Mouse (Mus musculus): ENCODE measurements around the gene Rasa4. TPM values are rescaled to one million over a fixed set of nuclear protein-coding genes. Genes with fewer than 3 reads are reported as not detected.
"Not testable (repeated sequence)": the region's sequence is repeated elsewhere in the genome, so short reads cannot be mapped to it uniquely, and the experiment has no call there.

The Rasa4 gene
- polyA plus RNA-seq, 1 experiment: 4.6 TPM

DNA sequence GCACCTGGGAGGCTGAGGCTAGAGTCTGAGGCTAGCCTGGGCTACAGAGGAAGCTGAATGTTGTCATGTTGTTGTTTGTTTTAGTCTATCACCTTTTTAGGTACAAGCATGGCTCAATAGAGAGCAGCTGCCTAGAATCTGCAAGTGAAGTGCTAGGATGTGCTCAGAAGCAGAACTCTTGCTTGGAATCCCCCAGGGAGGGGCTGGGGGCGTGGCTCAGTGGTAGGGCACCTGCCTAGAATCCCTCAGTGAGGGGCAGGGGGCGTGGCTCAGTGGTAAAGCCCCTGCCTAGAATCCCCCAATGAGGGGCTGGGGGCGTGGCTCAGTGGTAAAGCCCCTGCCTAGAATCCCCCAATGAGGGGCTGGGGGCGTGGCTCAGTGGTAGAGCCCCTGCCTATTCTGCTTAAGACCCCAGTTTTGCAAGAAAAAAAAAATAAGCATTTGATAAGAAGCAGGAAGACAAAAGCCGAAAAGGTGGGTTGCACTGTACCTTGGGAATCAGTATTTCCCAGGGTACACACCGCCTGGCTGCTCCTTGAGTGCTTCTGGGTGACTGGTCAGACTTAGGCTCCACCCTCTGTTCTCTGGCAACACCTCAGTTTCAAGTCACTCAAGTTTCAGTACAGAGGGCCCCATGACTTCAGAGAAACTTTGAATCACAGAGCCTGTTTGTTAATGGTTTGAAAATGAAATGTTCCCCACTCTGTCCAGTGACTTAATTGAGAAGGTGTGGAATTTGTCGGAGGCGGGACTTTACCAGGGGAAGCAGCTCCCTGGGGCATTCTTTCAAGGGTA lies 30.7 kb upstream of the Rasa4 start:
- Histone ChIP-seq H3K4me1 (ENCODE audit: control insufficient read depth, insufficient read depth, insufficient read length, low read length) (peaks cover 10% of the 10 kb centered on the region), H3K27ac (replicated peaks; ENCODE audit: low read depth, low read length) (no peak overlapping the region), H3K4me3 (ENCODE audit: insufficient read depth, low read depth, low read length) (no peak overlapping the region)

DNA sequence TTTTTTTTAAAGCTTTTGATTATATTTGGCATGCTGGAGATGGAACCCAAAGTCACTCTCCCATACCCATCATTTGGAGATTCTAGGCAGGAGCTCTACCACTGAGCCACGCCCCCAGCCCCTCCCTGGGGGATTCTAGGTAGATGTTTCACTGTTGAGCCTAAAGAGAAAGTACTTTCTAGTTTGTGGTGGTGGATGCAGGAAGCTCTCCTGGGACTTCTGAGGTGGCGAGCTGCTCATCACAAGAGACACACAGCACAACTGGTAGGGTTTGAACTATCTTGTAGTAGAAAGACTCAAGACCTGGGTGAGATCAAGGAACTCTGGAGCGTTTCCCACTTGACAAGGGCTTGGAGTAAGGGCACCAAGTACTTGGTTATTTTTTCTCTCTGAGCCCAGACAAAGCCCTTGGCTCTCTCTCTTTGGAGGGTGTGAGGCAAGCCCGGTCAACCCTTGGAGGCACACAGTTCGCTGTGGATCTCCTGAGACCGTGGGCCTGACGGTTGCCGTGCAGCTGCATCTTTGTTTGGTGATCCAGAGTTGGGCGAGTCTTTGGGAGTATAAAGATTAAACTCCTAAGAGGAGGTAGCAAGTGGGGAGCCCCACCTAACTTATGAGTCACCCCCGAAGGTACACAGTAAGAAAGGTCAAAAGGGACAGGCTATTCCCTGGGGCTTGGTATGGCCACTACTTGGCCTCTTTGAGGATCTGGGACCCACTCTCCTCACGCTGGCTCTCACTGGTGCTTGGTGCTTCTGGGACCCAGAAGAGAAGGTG lies 29.2 kb upstream of the Rasa4 start, which contains the start of gene Upk3bl:
Gene Upk3bl, plus strand, starts transcription at position 192 of the 777 bp plus-strand sequence.
- H3K27ac ChIP-seq (replicated peaks; ENCODE audit: low read depth, low read length): no peak within 1 kb of the TSS
- H3K4me3 ChIP-seq (ENCODE audit: insufficient read depth, low read depth, low read length): no peak within 1 kb of the TSS
- H3K4me1 ChIP-seq (ENCODE audit: control insufficient read depth, insufficient read depth, insufficient read length, low read length): peaks cover 10% of the 10 kb centered on the region

DNA sequence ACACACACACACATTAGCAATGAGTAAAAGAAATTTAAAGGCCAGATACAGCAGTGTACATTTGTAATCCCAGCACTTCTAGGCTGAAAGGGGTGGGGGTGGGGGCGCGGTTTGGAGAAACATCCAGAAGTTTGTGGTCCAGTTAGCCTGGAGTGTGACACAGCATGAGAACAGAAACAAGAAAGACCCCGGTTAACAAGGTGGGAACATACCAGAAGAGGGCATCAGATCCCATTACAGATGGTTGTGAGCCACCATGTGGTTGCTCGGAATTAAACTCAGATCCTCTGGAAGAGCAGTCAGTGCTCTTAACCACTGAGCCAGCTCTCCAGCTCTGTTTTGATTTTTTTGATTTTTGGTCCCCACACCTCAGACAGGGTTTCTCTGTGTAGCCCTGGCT lies 27.7 kb upstream of the Rasa4 start:
- H3K4me1 ChIP-seq (ENCODE audit: control insufficient read depth, insufficient read depth, insufficient read length, low read length): peaks cover 10% of the 10 kb centered on the region
- H3K4me3 ChIP-seq (ENCODE audit: insufficient read depth, low read depth, low read length): no peak overlapping the region
- no peak overlapping the region for H3K27ac ChIP-seq (replicated peaks; ENCODE audit: low read depth, low read length)

DNA sequence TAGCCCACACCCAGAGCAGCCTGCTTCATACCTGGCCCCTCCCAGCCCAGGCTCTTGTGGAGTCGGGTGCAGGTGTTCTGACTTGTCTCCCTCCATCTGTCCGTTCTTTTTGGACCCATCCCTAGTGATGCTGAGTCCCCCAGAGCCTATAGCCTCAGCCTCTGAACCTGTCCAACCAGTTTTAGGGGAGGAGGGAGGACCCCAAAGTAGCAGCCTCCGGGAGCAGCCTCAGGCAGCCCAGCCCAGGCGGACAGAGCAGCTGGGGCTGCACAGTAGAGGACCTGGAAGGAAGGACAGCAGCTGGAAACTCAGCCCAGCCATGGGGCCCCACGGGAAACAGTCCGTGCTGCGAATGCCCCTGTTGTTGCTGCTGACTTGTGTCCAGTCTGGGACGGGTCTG lies 26.6 kb upstream of the Rasa4 start:
- Histone ChIP-seq H3K27ac (replicated peaks; ENCODE audit: low read depth, low read length) (no peak overlapping the region), H3K4me1 (ENCODE audit: control insufficient read depth, insufficient read depth, insufficient read length, low read length) (peaks cover 2% of the 10 kb centered on the region), H3K4me3 (ENCODE audit: insufficient read depth, low read depth, low read length) (no peak overlapping the region)

DNA sequence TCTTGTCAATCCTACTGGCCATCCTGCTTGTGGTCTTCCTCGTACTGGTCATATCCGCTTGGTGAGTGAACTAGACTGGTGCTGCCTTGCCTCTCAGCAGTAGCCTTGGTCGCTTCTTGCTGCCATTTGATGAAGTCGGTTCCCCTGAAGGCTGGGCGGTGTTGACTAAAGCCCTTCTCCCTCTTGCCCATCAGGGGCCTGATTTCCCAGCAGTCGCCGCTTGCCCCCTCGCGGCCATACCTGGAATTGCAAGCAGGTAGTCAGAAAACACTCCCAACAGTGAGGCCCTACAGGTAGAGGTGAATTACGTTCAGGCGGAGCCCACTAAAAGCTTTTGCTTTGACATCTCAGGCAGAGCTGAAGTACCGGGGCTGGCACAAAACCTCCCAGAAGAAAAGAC lies 22.1 kb upstream of the Rasa4 start:
- no peaks in the 10 kb centered on the region for H3K4me1 ChIP-seq (ENCODE audit: control insufficient read depth, insufficient read depth, insufficient read length, low read length)
- no peak overlapping the region for H3K4me3 ChIP-seq (ENCODE audit: insufficient read depth, low read depth, low read length)
- H3K27ac ChIP-seq (replicated peaks; ENCODE audit: low read depth, low read length): no peak overlapping the region

DNA sequence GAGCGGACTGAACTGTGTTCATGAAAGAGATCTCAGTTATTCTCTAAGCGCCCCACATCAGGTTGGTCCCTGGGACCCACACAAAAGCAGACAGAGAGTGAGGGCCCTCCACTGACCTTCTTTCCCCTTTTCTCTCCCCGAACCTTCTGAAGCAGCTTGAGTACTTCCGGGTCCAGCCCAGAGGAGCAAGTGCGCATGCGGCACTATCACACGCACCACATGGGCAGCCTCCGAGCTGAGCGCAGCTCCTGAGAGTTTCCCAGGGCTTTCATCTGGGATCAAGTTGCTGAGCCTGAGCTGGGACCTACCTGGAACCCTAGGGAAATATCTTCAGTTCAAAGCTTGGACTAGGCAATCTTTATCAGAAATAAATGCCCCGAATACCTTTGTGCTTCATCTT lies 19.8 kb upstream of the Rasa4 start:
- Histone ChIP-seq H3K4me1 (ENCODE audit: control insufficient read depth, insufficient read depth, insufficient read length, low read length) (no peaks in the 10 kb centered on the region), H3K4me3 (ENCODE audit: insufficient read depth, low read depth, low read length) (no peak overlapping the region)

DNA sequence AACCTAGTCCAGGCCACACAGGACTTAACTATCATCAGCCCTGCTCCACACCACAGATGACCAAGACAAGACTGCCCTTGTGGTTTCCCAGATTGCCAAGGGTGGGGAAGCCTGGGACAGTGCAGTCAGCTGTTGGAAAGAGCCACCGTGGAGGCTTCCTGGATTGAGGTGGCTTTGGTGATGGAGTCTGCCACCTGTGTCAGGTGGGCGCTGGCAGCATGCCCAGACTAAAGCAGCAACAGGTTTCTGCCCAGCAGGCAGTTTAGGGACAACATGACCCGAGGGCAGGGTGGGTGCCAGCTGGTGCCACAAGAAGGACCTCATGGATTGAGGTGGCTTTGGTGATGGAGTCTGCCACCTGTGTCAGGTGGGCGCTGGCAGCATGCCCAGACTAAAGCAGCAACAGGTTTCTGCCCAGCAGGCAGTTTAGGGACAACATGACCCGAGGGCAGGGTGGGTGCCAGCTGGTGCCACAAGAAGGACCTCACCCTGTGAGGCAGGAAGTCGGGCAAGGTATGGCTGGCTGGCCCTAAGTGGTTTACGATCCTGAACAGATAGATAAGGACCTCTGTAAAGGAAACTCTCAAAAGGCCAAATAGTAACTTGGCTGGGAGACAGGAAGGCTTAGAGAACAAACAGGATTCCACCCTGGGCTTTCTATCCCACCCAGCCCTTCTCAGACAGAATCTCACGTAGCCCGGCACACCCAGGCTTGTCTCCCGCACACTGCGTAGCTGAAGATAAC lies 17.1 kb upstream of the Rasa4 start:
- H3K4me1 ChIP-seq (ENCODE audit: control insufficient read depth, insufficient read depth, insufficient read length, low read length); H3K4me3 ChIP-seq (ENCODE audit: insufficient read depth, low read depth, low read length); H3K27ac ChIP-seq (replicated peaks; ENCODE audit: low read depth, low read length): not testable (repeated sequence)

More for the DNA sequence above, 19.8 kb upstream of the Rasa4 start:
- no peak overlapping the region for H3K27ac ChIP-seq (replicated peaks; ENCODE audit: low read depth, low read length)

DNA sequence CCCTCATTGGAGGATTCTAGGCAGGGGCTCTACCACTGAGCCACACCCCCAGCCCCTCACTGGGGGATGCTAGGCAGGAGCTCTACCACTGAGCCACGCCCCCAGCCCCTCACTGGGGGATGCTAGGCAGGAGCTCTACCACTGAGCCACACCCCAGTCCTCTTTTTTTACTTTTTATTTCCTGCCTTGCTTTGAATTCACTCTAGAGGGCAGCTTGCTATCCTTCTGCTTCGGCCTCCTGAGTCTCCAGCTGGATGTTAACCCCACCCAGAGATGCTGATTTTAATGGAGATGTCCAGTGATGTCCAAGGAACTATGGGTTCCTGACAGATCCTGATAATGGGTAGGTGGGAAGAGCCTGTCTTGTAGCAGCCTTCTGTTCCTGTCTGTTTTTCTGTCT lies 14.3 kb upstream of the Rasa4 start:
- Histone ChIP-seq H3K4me1 (ENCODE audit: control insufficient read depth, insufficient read depth, insufficient read length, low read length) (0 out of 2 replicates have a peak, but pooled peaks cover 3% of the 10 kb centered on the region), H3K4me3 (ENCODE audit: insufficient read depth, low read depth, low read length) (no peak overlapping the region), H3K27ac (replicated peaks; ENCODE audit: low read depth, low read length) (0 out of 2 replicates have a peak overlapping the region, but pooled peaks have one; percentile 55)

DNA sequence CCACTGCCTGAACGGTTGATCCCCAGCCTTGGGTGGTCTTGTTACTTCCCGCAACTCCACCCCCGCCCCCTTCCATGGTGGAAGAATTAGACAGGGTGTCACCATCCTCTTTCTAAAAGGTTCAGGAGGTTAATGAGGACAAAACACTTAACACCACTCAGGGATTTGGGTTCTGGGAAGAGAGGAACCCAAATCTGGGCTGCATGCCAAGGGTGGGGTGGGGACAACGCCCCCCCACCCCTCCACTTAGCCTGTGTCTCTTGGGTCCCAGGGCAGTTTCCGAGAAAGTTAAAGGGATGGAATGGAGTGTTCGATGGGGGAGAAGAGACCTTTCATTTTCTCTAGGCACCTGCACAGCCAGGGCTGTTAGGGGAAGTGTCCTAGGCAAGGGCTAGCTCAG lies 10.7 kb upstream of the Rasa4 start:
- Histone ChIP-seq H3K4me3 (ENCODE audit: insufficient read depth, low read depth, low read length) (no peak overlapping the region), H3K4me1 (ENCODE audit: control insufficient read depth, insufficient read depth, insufficient read length, low read length) (peaks cover 19% of the 10 kb centered on the region), H3K27ac (replicated peaks; ENCODE audit: low read depth, low read length) (no peak overlapping the region)

DNA sequence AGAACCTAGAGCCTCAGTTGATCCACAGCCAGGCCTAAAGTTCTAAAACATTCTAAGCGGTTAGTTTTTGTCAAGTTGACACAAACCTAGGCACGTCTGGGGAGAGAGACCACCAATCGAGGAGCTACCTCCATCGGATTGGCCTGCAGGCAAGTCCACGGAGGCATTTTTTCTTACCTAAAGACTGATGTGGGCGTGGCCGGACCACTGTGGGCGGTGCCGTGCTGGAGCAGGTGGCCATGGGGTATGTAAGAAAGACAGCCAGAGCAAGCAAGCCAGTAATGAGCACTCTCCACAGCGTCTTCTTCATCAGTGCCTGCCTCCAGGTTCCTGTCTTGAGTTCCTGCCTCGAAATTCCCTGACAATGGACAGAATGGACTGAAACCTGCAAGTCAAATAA lies 10.2 kb upstream of the Rasa4 start:
- Histone ChIP-seq H3K4me3 (ENCODE audit: insufficient read depth, low read depth, low read length) (no peak overlapping the region), H3K27ac (replicated peaks; ENCODE audit: low read depth, low read length) (no peak overlapping the region), H3K4me1 (ENCODE audit: control insufficient read depth, insufficient read depth, insufficient read length, low read length) (peaks cover 19% of the 10 kb centered on the region)

DNA sequence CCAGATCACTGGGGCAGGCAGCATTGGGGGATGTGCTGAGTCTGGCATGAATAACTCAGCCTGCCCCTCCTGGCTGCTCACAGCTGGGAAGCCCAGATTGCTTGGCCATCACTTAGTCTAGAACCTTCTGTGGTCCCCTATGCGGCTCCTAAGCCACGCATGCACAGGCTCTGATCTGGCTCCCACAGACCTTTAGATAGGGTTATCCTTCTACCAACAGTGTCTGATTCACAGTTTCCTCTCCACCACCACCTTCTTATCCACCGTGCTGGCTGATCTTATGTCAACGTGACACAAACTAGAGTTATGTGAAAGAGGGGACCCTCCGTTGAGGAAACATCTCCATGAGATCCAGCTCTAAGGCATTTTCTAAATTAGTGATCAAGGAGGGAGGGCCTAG lies 8.6 kb upstream of the Rasa4 start:
- H3K27ac ChIP-seq (replicated peaks; ENCODE audit: low read depth, low read length): no peak overlapping the region
- no peak overlapping the region for H3K4me3 ChIP-seq (ENCODE audit: insufficient read depth, low read depth, low read length)
- peaks cover 19% of the 10 kb centered on the region for H3K4me1 ChIP-seq (ENCODE audit: control insufficient read depth, insufficient read depth, insufficient read length, low read length)

DNA sequence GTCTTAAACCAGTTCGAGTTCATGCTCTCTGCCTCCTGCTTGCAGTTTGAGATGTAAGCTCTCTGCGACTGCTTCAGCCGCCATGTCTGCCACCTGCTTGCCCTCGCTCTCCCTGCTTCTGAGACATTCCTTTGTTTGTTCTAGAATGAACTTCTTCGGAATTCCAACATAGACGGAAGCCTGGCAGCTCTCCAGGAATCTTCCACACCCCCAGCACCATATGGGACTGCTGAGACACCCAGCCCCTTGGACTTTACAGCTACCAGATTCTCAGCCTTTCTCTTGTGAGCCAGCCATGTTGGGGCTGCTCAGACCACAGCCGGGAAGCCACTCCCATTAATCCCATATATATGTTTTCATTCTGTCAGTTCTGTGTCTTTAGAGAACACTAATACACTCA lies 7.4 kb upstream of the Rasa4 start:
- Histone ChIP-seq H3K4me3 (ENCODE audit: insufficient read depth, low read depth, low read length) (no peak overlapping the region), H3K27ac (replicated peaks; ENCODE audit: low read depth, low read length) (peak overlapping the region; percentile 84), H3K4me1 (ENCODE audit: control insufficient read depth, insufficient read depth, insufficient read length, low read length) (peaks cover 19% of the 10 kb centered on the region)

DNA sequence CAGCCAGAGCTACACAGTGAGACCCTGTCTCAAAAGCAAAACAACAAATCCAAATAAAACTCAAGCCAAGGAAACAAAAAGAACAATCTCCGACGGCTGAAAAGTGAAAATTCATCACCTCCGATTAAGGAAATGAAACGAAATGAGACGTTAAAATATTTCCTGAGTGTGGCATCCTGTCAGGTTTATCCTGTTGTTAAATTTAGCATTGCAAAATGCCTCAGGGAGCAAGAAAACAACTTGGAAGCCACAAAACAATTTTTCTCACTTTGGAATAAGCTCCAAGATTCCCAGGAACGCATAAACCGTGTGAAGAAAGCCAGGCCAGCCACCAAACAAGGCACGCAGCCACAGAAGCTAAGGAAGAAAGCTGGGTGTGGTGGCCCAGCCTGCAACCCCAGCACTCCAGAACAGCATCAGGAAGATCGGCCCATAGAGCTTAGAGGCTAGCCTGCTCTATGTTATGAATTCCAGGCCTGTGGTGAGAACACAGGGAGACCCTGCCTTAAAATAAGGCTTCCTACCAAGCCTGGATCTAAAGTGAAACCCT lies 6.6 kb upstream of the Rasa4 start:
- Histone ChIP-seq H3K4me1 (ENCODE audit: control insufficient read depth, insufficient read depth, insufficient read length, low read length) (peaks cover 19% of the 10 kb centered on the region), H3K4me3 (ENCODE audit: insufficient read depth, low read depth, low read length) (no peak overlapping the region), H3K27ac (replicated peaks; ENCODE audit: low read depth, low read length) (peak overlapping the region; percentile 89)

DNA sequence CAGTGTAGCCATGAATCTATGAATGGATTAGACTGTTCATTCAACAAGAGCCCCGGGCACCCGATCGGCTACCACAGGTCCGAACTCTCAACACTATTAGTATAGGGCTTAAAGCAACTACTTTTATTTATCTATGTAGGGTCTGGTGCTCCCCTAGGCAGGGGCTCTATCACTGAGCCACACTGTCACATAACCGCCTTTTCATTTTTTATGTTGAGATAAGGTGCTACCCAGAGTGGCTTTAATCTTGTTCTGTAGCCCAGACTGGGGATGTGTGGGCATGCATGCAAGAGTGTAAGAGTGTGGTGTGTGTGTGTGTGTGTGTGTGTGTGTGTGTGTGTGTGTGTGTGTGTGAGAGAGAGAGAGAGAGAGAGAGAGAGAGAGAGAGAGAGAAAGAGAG lies 5.6 kb upstream of the Rasa4 start:
- Histone ChIP-seq H3K4me3 (ENCODE audit: insufficient read depth, low read depth, low read length) (no peak overlapping the region), H3K4me1 (ENCODE audit: control insufficient read depth, insufficient read depth, insufficient read length, low read length) (peaks cover 18% of the 10 kb centered on the region), H3K27ac (replicated peaks; ENCODE audit: low read depth, low read length) (peak overlapping the region; percentile 89; the same call in 1 of the 2 replicates)

DNA sequence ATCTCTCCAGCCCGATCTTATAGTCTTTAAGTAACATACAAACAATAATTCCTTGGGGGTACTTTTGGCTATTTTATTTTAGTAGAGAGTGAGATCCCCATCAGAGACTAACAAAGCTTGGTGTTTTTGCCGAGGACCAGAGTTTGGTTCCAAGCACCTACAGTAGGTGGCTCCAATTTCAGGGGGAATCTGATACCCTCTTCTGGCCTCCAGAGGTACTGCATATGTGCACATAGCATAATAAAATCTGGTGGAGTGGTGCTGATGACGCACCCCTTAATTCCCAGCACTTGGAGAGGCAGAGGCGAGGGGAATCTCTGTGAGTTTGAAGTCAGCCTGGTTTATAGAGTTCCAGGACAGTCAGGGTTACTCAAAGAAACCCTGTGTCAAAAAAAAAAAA lies 1.4 kb upstream of the Rasa4 start:
- H3K27ac ChIP-seq (replicated peaks; ENCODE audit: low read depth, low read length): no peak overlapping the region
- H3K4me3 ChIP-seq (ENCODE audit: insufficient read depth, low read depth, low read length): no peak overlapping the region
- H3K4me1 ChIP-seq (ENCODE audit: control insufficient read depth, insufficient read depth, insufficient read length, low read length): peaks cover 7% of the 10 kb centered on the region
